Mouse (Mus musculus) ovary, postnatal 14 days (tissue): ENCODE data around the gene Prkg2.

ENCODE experiments used
- DNase-seq: peaks from one replicate; pipeline ENCODE4 v3.0.0; 2022; ENCODE audit warnings: low spot score

The Prkg2 gene

GRCm38 (mm10) chr5:98900926-98901325, 136.2 kb downstream of the Prkg2 start:
- no peak for DNase-seq

- DNase-seq, result no peak
Observed at GRCm38 (mm10) chr5:98897946-98898345, 139.2 kb downstream of the Prkg2 start.

GRCm38 (mm10) chr5:98894281-98894680, 142.9 kb downstream of the Prkg2 start:
- DNase-seq, result no peak

- DNase-seq, result no peak
Observed at GRCm38 (mm10) chr5:98890544-98891050, 146.6 kb downstream of the Prkg2 start.

- DNase-seq, result no peak
Observed at GRCm38 (mm10) chr5:98882096-98882495, 155.1 kb downstream of the Prkg2 start.
